Mouse (Mus musculus) spleen, adult 2 months (tissue): ENCODE data around the gene Slc15a3. TPM values are rescaled to one million over a fixed set of nuclear protein-coding genes. Genes with fewer than 3 reads are reported as not detected.

Experiments used
- DNase-seq, 2 experiments: peaks; one replicate each; pipeline versions ENCODE4 v3.0.0 to v3.0.0-alpha.2; 2012 to 2021; ENCODE audit warnings: low spot score in 2 of 2, low read depth in 1 of 2
- H3K27ac ChIP-seq: fragments of 200-500 bp; 2 replicates; pipeline ENCODE4 v1.5.1; 2012; ENCODE audit warnings: low read length, inconsistent platforms; ENCODE audit not compliant: insufficient read depth
- H3K27me3 ChIP-seq: fragments of 200-500 bp; 2 replicates; pipeline ENCODE4 v1.6.1; 2012; ENCODE audit warnings: mild to moderate bottlenecking, moderate library complexity, low read length, inconsistent platforms; ENCODE audit not compliant: control insufficient read depth, insufficient read depth
- H3K36me3 ChIP-seq: fragments of 200-500 bp; 2 replicates; pipeline ENCODE4 v1.6.1; 2012; ENCODE audit warnings: mild to moderate bottlenecking, low read length, inconsistent platforms; ENCODE audit not compliant: control insufficient read depth, insufficient read depth
- H3K4me1 ChIP-seq: fragments of 200-500 bp; 2 replicates; pipeline ENCODE4 v1.6.1; 2011; ENCODE audit warnings: inconsistent platforms; ENCODE audit not compliant: control insufficient read depth, insufficient read depth, insufficient read length
- H3K4me3 ChIP-seq: fragments of 200-500 bp; 2 replicates; pipeline ENCODE4 v1.5.1; 2011; ENCODE audit warnings: mild to moderate bottlenecking, inconsistent platforms; ENCODE audit not compliant: insufficient read depth, insufficient read length; ENCODE audit errors: extremely low read depth
- CTCF ChIP-seq: fragments of 200-500 bp; IDR thresholded peaks from 2 replicates; pipeline ENCODE4 v1.5.1; 2011; ENCODE audit warnings: mild to moderate bottlenecking, inconsistent platforms; ENCODE audit not compliant: insufficient read depth, insufficient read length, insufficient replicate concordance; ENCODE audit errors: extremely low read depth
- POLR2A ChIP-seq: fragments of 200-500 bp; IDR thresholded peaks from 2 replicates; pipeline ENCODE4 v1.6.1; 2011; ENCODE audit warnings: low read depth, low read length, inconsistent platforms
- WGBS: fragments of 180-500 bp; shearing (Covaris S2); methylation state at CpG from one replicate; pipeline ENCODE4 v1.1.7; 2018; 5-methylcytosine and 5-hydroxymethylcytosine counted together
- polyA plus RNA-seq: library from polyadenylated mRNA; depleted of rRNA; stranded (reverse); fragments of >200 nt; gene quantifications from 2 replicates; pipeline ENCODE4 v1.2.3, GENCODE M21; 2012

Gene Slc15a3
- polyA plus RNA-seq, 1 experiment, result 39.7 TPM

- DNase-seq, result peak; percentile 73 to 79
- TF ChIP-seq CTCF (peak; percentile 29; the same call in 1 of the 2 replicates), POLR2A (no peak)
- 14% methylated on average over 7 of the region's 7 CpGs for WGBS
- Histone ChIP-seq H3K27me3 (no peaks in the 10 kb centered on the region), H3K4me3 (no peak overlapping the region), H3K36me3 (no peaks in the 10 kb centered on the region), H3K27ac (no peak overlapping the region), H3K4me1 (peaks cover 6% of the 10 kb centered on the region; the same call in 1 of the 2 replicates)
Measured at GRCm38 (mm10) chr19:10880085-10880974, 40.8 kb downstream of the Slc15a3 start.

- Histone ChIP-seq H3K36me3 (no peaks in the 10 kb centered on the region), H3K27me3 (no peaks in the 10 kb centered on the region), H3K4me3 (peak overlapping the region; percentile 74), H3K27ac (peak overlapping the region; percentile 39; the same call in 1 of the 2 replicates), H3K4me1 (peaks cover 6% of the 10 kb centered on the region; the same call in 1 of the 2 replicates)
- no peak for TF ChIP-seq CTCF
- TF ChIP-seq POLR2A, result no peak
- no peak for DNase-seq
- WGBS, result 2% methylated on average over 13 of the region's 14 CpGs
Measured at GRCm38 (mm10) chr19:10880975-10881425, 41.5 kb downstream of the Slc15a3 start.

GRCm38 (mm10) chr19:10881426-10882154 lies 42.1 kb downstream of the Slc15a3 start, which contains the start of gene Tmem109:
Gene Tmem109, minus strand, starts transcription at chr19:10882001.
- peak; percentile 78 to 87 for DNase-seq
- H3K4me1 ChIP-seq, result peaks cover 6% of the 10 kb centered on the region; the same call in 1 of the 2 replicates
- under 1% methylated on average over 49 of the region's 49 CpGs for WGBS
- H3K4me3 ChIP-seq, result peak within 1 kb of the TSS; percentile 74
- H3K27me3 ChIP-seq, result no peaks in the 10 kb centered on the region
- TF ChIP-seq POLR2A (no peak; the same call in 1 of the 2 replicates), CTCF (no peak)
- H3K36me3 ChIP-seq, result no peaks in the 10 kb centered on the region
- peak within 1 kb of the TSS; percentile 78 for H3K27ac ChIP-seq

GRCm38 (mm10) chr19:10892201-10892600 lies 52.7 kb downstream of the Slc15a3 start:
- no peak for DNase-seq
- 90% methylated on average over 3 of the region's 3 CpGs for WGBS
- Histone ChIP-seq H3K4me3 (no peak overlapping the region), H3K27ac (no peak overlapping the region), H3K4me1 (peaks cover 3% of the 10 kb centered on the region), H3K27me3 (no peaks in the 10 kb centered on the region), H3K36me3 (no peaks in the 10 kb centered on the region)
- TF ChIP-seq CTCF (no peak), POLR2A (no peak)

GRCm38 (mm10) chr19:10895016-10895528 lies 55.5 kb downstream of the Slc15a3 start, which contains the start of gene Prpf19:
Gene Prpf19, plus strand, starts transcription at chr19:10895231.
- peak; percentile 64 for TF ChIP-seq POLR2A
- TF ChIP-seq CTCF, result no peak
- H3K27ac ChIP-seq, result peak within 1 kb of the TSS; percentile 87
- peak; percentile 90 to 97 for DNase-seq
- peak within 1 kb of the TSS; percentile 97 for H3K4me3 ChIP-seq
- under 1% methylated on average over 43 of the region's 43 CpGs for WGBS
- H3K36me3 ChIP-seq, result peaks cover 12% of the 10 kb centered on the region
- H3K27me3 ChIP-seq, result no peaks in the 10 kb centered on the region
- H3K4me1 ChIP-seq, result peaks cover 3% of the 10 kb centered on the region

- Histone ChIP-seq H3K27ac (peak overlapping the region; percentile 87), H3K36me3 (peaks cover 18% of the 10 kb centered on the region), H3K27me3 (no peaks in the 10 kb centered on the region), H3K4me3 (peak overlapping the region; percentile 97), H3K4me1 (peaks cover 3% of the 10 kb centered on the region)
- whole genome bisulfite sequencing, result 1% methylated on average over 16 of the region's 16 CpGs
- DNase-seq, result no peak
- TF ChIP-seq CTCF (no peak), POLR2A (no peak)
Measured at GRCm38 (mm10) chr19:10895708-10896107, 56.2 kb downstream of the Slc15a3 start.
